Comparison of ENCODE assay signal across 7 mouse cellular contexts in genomic region chr16:34572406-34573150, GRCm38 (mm10). TPM values are rescaled to one million over a fixed set of nuclear protein-coding genes. Genes with fewer than 3 reads are reported as not detected.
DNase-seq lines count a peak whose midpoint lies in the region; ATAC-seq and TF ChIP-seq lines count a peak whose summit lies in the region.

No protein-coding gene starts in this region.

- H3K4me3 ChIP-seq in E14TG2a.4 (replicated peaks; ENCODE audit: low read length), result peak overlapping the region; percentile 81
- peak overlapping the region; percentile 91 for H3K4me3 ChIP-seq in embryonic facial prominence, embryonic 14.5 days (ENCODE audit: low read depth, low read length)

- no peaks in the 10 kb centered on the region for H3K9me3 ChIP-seq in E14TG2a.4 (ENCODE audit: low read length)
- 0 out of 2 replicates have a peak, but pooled peaks cover under 1% of the 10 kb centered on the region for H3K9me3 ChIP-seq in embryonic facial prominence, embryonic 14.5 days (ENCODE audit: control insufficient read depth, low read length)

- ATAC-seq in embryonic facial prominence, embryonic 14.5 days (ENCODE audit: low read depth), result no peak; the same call in 1 of the 2 replicates

- H3K4me2 ChIP-seq in embryonic facial prominence, embryonic 14.5 days (ENCODE audit: low read depth, low read length), result peak overlapping the region; percentile 90

- intact Hi-C loops in heart, postnatal 14 days (cut with DNase I), result loop anchor here (5.0 kb wide), 2 partner anchors 40 to 225 kb away; no protein-coding TSS in a partner anchor

- DNase-seq in Muller cell, postnatal 12 days (ENCODE audit: inconsistent ontology term), result peak; percentile 45
- DNase-seq in embryonic facial prominence, embryonic 14.5 days (ENCODE audit: low spot score), result peak; percentile 27
- peak; percentile 49 to 52 for DNase-seq in heart, postnatal 14 days
- DNase-seq in kidney, postnatal 36 days, result peak; percentile 62 to 73
- peak; percentile 40 for DNase-seq in lung, postnatal 14 days
- DNase-seq in right cerebral cortex, postnatal 25 days, result peak; percentile 61

- H3K4me1 ChIP-seq in E14TG2a.4 (replicated peaks; ENCODE audit: low read depth, low read length), result peaks cover 12% of the 10 kb centered on the region
- H3K4me1 ChIP-seq in embryonic facial prominence, embryonic 14.5 days (ENCODE audit: control insufficient read depth, insufficient read depth, low read length), result peaks cover 11% of the 10 kb centered on the region; the same call in 1 of the 2 replicates

- peak overlapping the region; percentile 96 for H3K9ac ChIP-seq in embryonic facial prominence, embryonic 14.5 days (ENCODE audit: low read depth, low read length)

- TF ChIP-seq CTCF in E14TG2a.4 (conservative IDR thresholded peaks at IDR 0.05; ENCODE audit: low read length), result no peak

- 1% methylated on average over 29 of the region's 61 CpGs for WGBS in embryonic facial prominence, embryonic 14.5 days

- no peaks in the 10 kb centered on the region for H3K36me3 ChIP-seq in E14TG2a.4 (ENCODE audit: insufficient read depth, low read length)
- no peaks in the 10 kb centered on the region for H3K36me3 ChIP-seq in embryonic facial prominence, embryonic 14.5 days (ENCODE audit: control insufficient read depth, insufficient read depth, low read length)

- peaks cover 75% of the 10 kb centered on the region for H3K27me3 ChIP-seq in E14TG2a.4 (ENCODE audit: insufficient read depth, low read length)
- H3K27me3 ChIP-seq in embryonic facial prominence, embryonic 14.5 days (replicated peaks; ENCODE audit: control insufficient read depth, insufficient read depth, low read length), result no peaks in the 10 kb centered on the region

- peak overlapping the region; percentile 95 for H3K27ac ChIP-seq in embryonic facial prominence, embryonic 14.5 days (replicated peaks; ENCODE audit: low read depth, low read length)

RNA-seq across cellular contexts. Expression of gene Kalrn, which starts 0.8 kb away (rescaled TPM):
- 12.2 and 14.3 TPM in 2 replicates for polyA plus RNA-seq in embryonic facial prominence, embryonic 14.5 days (2014; fragmentation: Nextera tagmentation; extraction: Ambion mirVana)
- 10 to 100 TPM; 29.5 to 33.7 TPM for total RNA-seq in heart, postnatal 14 days (2021)
